ENCODE assay signal across 10 mouse cellular contexts in genomic region chr1:184853922-184854321, GRCm38 (mm10). TPM values are rescaled to one million over a fixed set of nuclear protein-coding genes. Genes with fewer than 3 reads are reported as not detected.
DNase-seq lines count a peak whose midpoint lies in the region; ATAC-seq and TF ChIP-seq lines count a peak whose summit lies in the region.
"Had no signal": no experiment of that assay in that cellular context is flagged by ENCODE, and none has a peak within 500 bp of the region (broad histone marks: within the 10 kb centered on the region; RNA-seq: fewer than 3 reads in every experiment).

No protein-coding gene starts in this region.

- 61% methylated on average over 3 of the region's 3 CpGs for WGBS in intestine, embryonic 16.5 days
- WGBS in stomach, postnatal 0 days = 48% methylated on average over 3 of the region's 3 CpGs
- 67% methylated on average over 3 of the region's 3 CpGs for WGBS in hindbrain, embryonic 16.5 days

- ATAC-seq in megakaryocyte, adult 5-6 weeks (ENCODE audit: poor library complexity, severe bottlenecking) = no peak
- no peak for ATAC-seq in intestine, embryonic 16.5 days
- no peak for ATAC-seq in stomach, postnatal 0 days (ENCODE audit: low FRiP score, low TSS enrichment)
- ATAC-seq in hindbrain, embryonic 16.5 days = no peak

- no peaks in the 10 kb centered on the region for H3K36me3 ChIP-seq in megakaryocyte, embryonic 14.5 days (replicated peaks; ENCODE audit: low read length)
- H3K36me3 ChIP-seq in intestine, embryonic 16.5 days (ENCODE audit: control insufficient read depth, insufficient read depth, low read length) = no peaks in the 10 kb centered on the region
- no peaks in the 10 kb centered on the region for H3K36me3 ChIP-seq in stomach, postnatal 0 days (ENCODE audit: control insufficient read depth, insufficient read depth, low read length)
- H3K36me3 ChIP-seq in hindbrain, embryonic 16.5 days (ENCODE audit: control insufficient read depth, insufficient read depth, low read length) = no peaks in the 10 kb centered on the region

- no peak for TF ChIP-seq EP300 in stomach, postnatal 0 days (optimal IDR thresholded peaks at IDR 0.05)

- no peak overlapping the region for H3K4me2 ChIP-seq in intestine, embryonic 16.5 days (ENCODE audit: low read depth, low read length)
- 0 out of 2 replicates have a peak overlapping the region, but pooled peaks have one; percentile 24 for H3K4me2 ChIP-seq in stomach, postnatal 0 days (replicated peaks; ENCODE audit: low read depth)
- no peak overlapping the region for H3K4me2 ChIP-seq in hindbrain, embryonic 16.5 days (ENCODE audit: low read length)

- peak overlapping the region; percentile 48; the same call in 1 of the 2 replicates for H3K9ac ChIP-seq in intestine, embryonic 16.5 days (ENCODE audit: low read depth, low read length)
- H3K9ac ChIP-seq in stomach, postnatal 0 days (ENCODE audit: low read length) = no peak overlapping the region
- H3K9ac ChIP-seq in hindbrain, embryonic 16.5 days (ENCODE audit: low read depth, low read length) = no peak overlapping the region

- H3K27ac ChIP-seq in gastrocnemius, adult 2 months = peak overlapping the region; percentile 82
- H3K27ac ChIP-seq in intestine, embryonic 16.5 days (ENCODE audit: low read length) = peak overlapping the region; percentile 68
- peak overlapping the region; percentile 58; the same call in 1 of the 2 replicates for H3K27ac ChIP-seq in stomach, postnatal 0 days (replicated peaks)
- H3K27ac ChIP-seq in hindbrain, embryonic 16.5 days (ENCODE audit: low read depth, low read length) = no peak overlapping the region

- H3K27me3 ChIP-seq in megakaryocyte, embryonic 14.5 days (replicated peaks) = peaks cover 4% of the 10 kb centered on the region
- no peaks in the 10 kb centered on the region for H3K27me3 ChIP-seq in intestine, embryonic 16.5 days (replicated peaks; ENCODE audit: control insufficient read depth, insufficient read depth, low read length)
- no peaks in the 10 kb centered on the region for H3K27me3 ChIP-seq in stomach, postnatal 0 days (ENCODE audit: control insufficient read depth, insufficient read depth, low read length)
- no peaks in the 10 kb centered on the region for H3K27me3 ChIP-seq in hindbrain, embryonic 16.5 days (replicated peaks; ENCODE audit: control insufficient read depth, insufficient read depth, low read length)
- H3K27me3 ChIP-seq: CH12.LX had no signal

- peak overlapping the region; percentile 64 for H3K4me3 ChIP-seq in gastrocnemius, adult 2 months
- peak overlapping the region; percentile 90 for H3K4me3 ChIP-seq in megakaryocyte, embryonic 14.5 days (replicated peaks)
- H3K4me3 ChIP-seq in intestine, embryonic 16.5 days (ENCODE audit: low read length) = no peak overlapping the region
- no peak overlapping the region for H3K4me3 ChIP-seq in stomach, postnatal 0 days (ENCODE audit: low read depth, low read length)
- H3K4me3 ChIP-seq in hindbrain, embryonic 16.5 days (ENCODE audit: low read length) = no peak overlapping the region

- DNase-seq in gastrocnemius, adult 2 months = no peak
- DNase-seq in gastrocnemius, postnatal 4 days (ENCODE audit: low spot score in 2 of 2) = no peak
- DNase-seq in stomach, postnatal 0 days (ENCODE audit: low spot score) = no peak
- no peak for DNase-seq in adrenal gland, postnatal 25 days

- H3K9me3 ChIP-seq in megakaryocyte, embryonic 14.5 days = 0 out of 2 replicates have a peak, but pooled peaks cover 3% of the 10 kb centered on the region
- no peaks in the 10 kb centered on the region for H3K9me3 ChIP-seq in intestine, embryonic 16.5 days (ENCODE audit: control insufficient read depth, low read length)
- no peaks in the 10 kb centered on the region for H3K9me3 ChIP-seq in stomach, postnatal 0 days (ENCODE audit: control insufficient read depth, low read length)
- H3K9me3 ChIP-seq in hindbrain, embryonic 16.5 days (ENCODE audit: control insufficient read depth, low read length) = no peaks in the 10 kb centered on the region

- peaks cover 33% of the 10 kb centered on the region for H3K4me1 ChIP-seq in megakaryocyte, embryonic 14.5 days
- H3K4me1 ChIP-seq in intestine, embryonic 16.5 days (ENCODE audit: control insufficient read depth, insufficient read depth, low read length) = peaks cover 24% of the 10 kb centered on the region
- H3K4me1 ChIP-seq in stomach, postnatal 0 days (replicated peaks; ENCODE audit: control insufficient read depth, insufficient read depth) = 0 out of 2 replicates have a peak, but pooled peaks cover 2% of the 10 kb centered on the region
- peaks cover 4% of the 10 kb centered on the region for H3K4me1 ChIP-seq in hindbrain, embryonic 16.5 days (ENCODE audit: control insufficient read depth, insufficient read depth, low read depth, low read length)

- no peak for TF ChIP-seq CTCF in gastrocnemius, adult 2 months (IDR thresholded peaks at IDR 0.05)
- no peak for TF ChIP-seq CTCF in stomach, postnatal 0 days (IDR thresholded peaks at IDR 0.05; ENCODE audit: low read depth)

- intact Hi-C loops in gastrocnemius, adult 2 months (cut with DNase I) = loop anchor here (2.0 kb wide), 3 partner anchors 29 to 341 kb away; partner anchors contain the start of gene C130074G19Rik

RNA-seq across cellular contexts. Expression of gene Marc2, which starts 7.7 kb away (rescaled TPM):
- total RNA-seq in gastrocnemius, adult 2 months (2021) = 100 to 1,000 TPM; 126 to 170 TPM
- 100 to 1,000 TPM; 187 to 191 TPM for total RNA-seq in gastrocnemius, postnatal 4 days (2021)
- polyA plus RNA-seq in megakaryocyte, embryonic 14.5 days (2012; ENCODE audit: insufficient read depth, low replicate concordance) = 70.7 and 111 TPM in 2 replicates
- 141 and 187 TPM in 2 replicates for total RNA-seq in megakaryocyte, adult 5-6 weeks (2015)
- 52.3 and 73.3 TPM in 2 replicates for total RNA-seq in megakaryocyte, adult 5-6 weeks (2017)
- 404 and 475 TPM in 2 replicates for polyA plus RNA-seq in intestine, embryonic 16.5 days (2015; fragmentation: Nextera tagmentation; extraction: Ambion mirVana)
- 197 and 217 TPM in 2 replicates for polyA plus RNA-seq in stomach, postnatal 0 days (2015; fragmentation: Nextera tagmentation; extraction: Ambion mirVana)
- polyA plus RNA-seq in hindbrain, embryonic 16.5 days (2015; fragmentation: Nextera tagmentation; extraction: Ambion mirVana) = 121 and 129 TPM in 2 replicates
- total RNA-seq in adrenal gland, postnatal 25 days (2021) = 257 and 310 TPM in 2 replicates

RNA-seq across cellular contexts. Expression of gene C130074G19Rik, which starts 29.1 kb away (rescaled TPM):
- total RNA-seq in gastrocnemius, adult 2 months (2021) = 10 to 100 TPM in 1 of 2 experiments, 1 to 10 TPM in 1; 7.1 to 10.1 TPM
- 10 to 100 TPM; 28.7 to 30.8 TPM for total RNA-seq in gastrocnemius, postnatal 4 days (2021)
- polyA plus RNA-seq in megakaryocyte, embryonic 14.5 days (2012; ENCODE audit: insufficient read depth, low replicate concordance) = not detected in 2 replicates
- not detected in 2 replicates for total RNA-seq in megakaryocyte, adult 5-6 weeks (2015)
- total RNA-seq in megakaryocyte, adult 5-6 weeks (2017) = not detected in 2 replicates
- 1.8 and 2.0 TPM in 2 replicates for polyA plus RNA-seq in intestine, embryonic 16.5 days (2015; fragmentation: Nextera tagmentation; extraction: Ambion mirVana)
- 1.9 TPM in 2 replicates for polyA plus RNA-seq in stomach, postnatal 0 days (2015; fragmentation: Nextera tagmentation; extraction: Ambion mirVana)
- polyA plus RNA-seq in hindbrain, embryonic 16.5 days (2015; fragmentation: Nextera tagmentation; extraction: Ambion mirVana) = 0.97 and 1.0 TPM in 2 replicates
- total RNA-seq in adrenal gland, postnatal 25 days (2021) = 20.8 and 24.7 TPM in 2 replicates
- total RNA-seq: CH12.LX had no signal

RNA-seq across cellular contexts. Expression of gene Marc1, which starts 42.8 kb away (rescaled TPM):
- total RNA-seq in gastrocnemius, adult 2 months (2021) = not detected
- under 1 TPM in 1 of 2 experiments, not detected in 1; 0.83 TPM for total RNA-seq in gastrocnemius, postnatal 4 days (2021)
- polyA plus RNA-seq in megakaryocyte, embryonic 14.5 days (2012; ENCODE audit: insufficient read depth, low replicate concordance) = not detected in 2 replicates
- total RNA-seq in megakaryocyte, adult 5-6 weeks (2015) = 0.62 TPM in 1 of 2 replicates, not detected in the other
- total RNA-seq in megakaryocyte, adult 5-6 weeks (2017) = 0.37 TPM in 1 of 2 replicates, not detected in the other
- 1.1 and 1.5 TPM in 2 replicates for polyA plus RNA-seq in intestine, embryonic 16.5 days (2015; fragmentation: Nextera tagmentation; extraction: Ambion mirVana)
- 0.32 and 0.65 TPM in 2 replicates for polyA plus RNA-seq in stomach, postnatal 0 days (2015; fragmentation: Nextera tagmentation; extraction: Ambion mirVana)
- 0.24 and 0.30 TPM in 2 replicates for polyA plus RNA-seq in hindbrain, embryonic 16.5 days (2015; fragmentation: Nextera tagmentation; extraction: Ambion mirVana)
- 1.4 and 4.4 TPM in 2 replicates for total RNA-seq in adrenal gland, postnatal 25 days (2021)
- total RNA-seq: CH12.LX; layer of hippocampus, postnatal 10 days had no signal

Comparison
In these comparisons a context has a peak if more than half of its experiments do, and no peak if none do; other contexts are left out.
1. H3K4me3 ChIP-seq: peak in gastrocnemius, adult 2 months (single experiment) and megakaryocyte, embryonic 14.5 days (single experiment); none in intestine, embryonic 16.5 days (single experiment), stomach, postnatal 0 days (single experiment) and hindbrain, embryonic 16.5 days (single experiment).
2. RNA of gene C130074G19Rik, which starts 29.1 kb away (total RNA-seq): 28.7 to 30.8 TPM in gastrocnemius, postnatal 4 days, 20.8 to 24.7 TPM in adrenal gland, postnatal 25 days and 7.1 to 10.1 TPM in gastrocnemius, adult 2 months; not detected in megakaryocyte, adult 5-6 weeks; every median in the first group is over 4 times any median in the second.